8 mouse cellular contexts compared by ENCODE assay signal in the genomic region with DNA sequence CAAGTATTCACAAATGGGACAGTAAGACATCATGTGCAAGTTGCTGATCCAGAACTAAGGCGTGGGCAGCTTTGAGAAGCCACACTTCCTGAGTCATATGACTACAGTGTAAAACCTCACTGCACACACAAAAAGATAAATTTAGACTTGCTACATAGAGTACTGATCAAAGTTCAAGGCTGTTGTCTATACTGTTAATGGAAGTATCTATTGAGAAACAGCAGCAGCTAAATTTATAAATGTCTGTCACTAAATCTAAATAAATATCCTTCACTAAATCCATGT. TPM values are rescaled to one million over a fixed set of nuclear protein-coding genes. Genes with fewer than 3 reads are reported as not detected.
DNase-seq lines count a peak whose midpoint lies in the region; ATAC-seq and TF ChIP-seq lines count a peak whose summit lies in the region.

No protein-coding gene starts in this region.

- intact Hi-C loops in heart, postnatal 25 days (cut with DNase I), result no loop called here

- H3K4me1 ChIP-seq in embryonic facial prominence, embryonic 14.5 days (ENCODE audit: control insufficient read depth, insufficient read depth, low read length), result peaks cover 29% of the 10 kb centered on the region
- peaks cover 30% of the 10 kb centered on the region for H3K4me1 ChIP-seq in limb, embryonic 12.5 days (replicated peaks)
- peaks cover 4% of the 10 kb centered on the region; the same call in 1 of the 2 replicates for H3K4me1 ChIP-seq in stomach, postnatal 0 days (replicated peaks; ENCODE audit: control insufficient read depth, insufficient read depth)

- peak overlapping the region; percentile 96 for H3K4me3 ChIP-seq in embryonic facial prominence, embryonic 14.5 days (ENCODE audit: low read depth, low read length)
- 0 out of 2 replicates have a peak overlapping the region, but pooled peaks have one; percentile 90 for H3K4me3 ChIP-seq in limb, embryonic 12.5 days (replicated peaks)
- H3K4me3 ChIP-seq in stomach, postnatal 0 days (ENCODE audit: low read depth, low read length), result no peak overlapping the region

- H3K27ac ChIP-seq in embryonic facial prominence, embryonic 14.5 days (replicated peaks; ENCODE audit: low read depth, low read length), result no peak overlapping the region
- no peak overlapping the region for H3K27ac ChIP-seq in limb, embryonic 12.5 days
- H3K27ac ChIP-seq in stomach, postnatal 0 days (replicated peaks), result no peak overlapping the region

- DNase-seq in heart, adult 11 months, result peak; percentile 95
- no peak for DNase-seq in heart, postnatal 25 days (ENCODE audit: low spot score)
- peak; percentile 43 for DNase-seq in A20 (ENCODE audit: low read depth, low spot score)
- no peak for DNase-seq in embryonic facial prominence, embryonic 14.5 days (ENCODE audit: low spot score)
- no peak for DNase-seq in stomach, postnatal 0 days (ENCODE audit: low spot score)
- no peak for DNase-seq in layer of hippocampus, adult 8-10 months (ENCODE audit: low spot score in 2 of 2)

- ATAC-seq in embryonic facial prominence, embryonic 14.5 days (ENCODE audit: low read depth), result no peak
- ATAC-seq in limb, embryonic 12.5 days (ENCODE audit: insufficient number of reproducible peaks, insufficient read depth, low FRiP score, low TSS enrichment, low read depth), result no peak
- no peak for ATAC-seq in stomach, postnatal 0 days (ENCODE audit: low FRiP score, low TSS enrichment)
- no peak for ATAC-seq in megakaryocyte progenitor cell, adult 5-6 weeks (replicated peaks; ENCODE audit: poor library complexity)

- peak overlapping the region; percentile 99; the same call in 1 of the 2 replicates for H3K9ac ChIP-seq in embryonic facial prominence, embryonic 14.5 days (ENCODE audit: low read depth, low read length)
- H3K9ac ChIP-seq in limb, embryonic 12.5 days (replicated peaks), result no peak overlapping the region
- H3K9ac ChIP-seq in stomach, postnatal 0 days (ENCODE audit: low read length), result no peak overlapping the region

- H3K9me3 ChIP-seq in embryonic facial prominence, embryonic 14.5 days (ENCODE audit: control insufficient read depth, low read length), result no peaks in the 10 kb centered on the region
- H3K9me3 ChIP-seq in limb, embryonic 12.5 days, result no peaks in the 10 kb centered on the region
- H3K9me3 ChIP-seq in stomach, postnatal 0 days (ENCODE audit: control insufficient read depth, low read length), result no peaks in the 10 kb centered on the region

- WGBS in embryonic facial prominence, embryonic 14.5 days, result 35% methylated on average over 1 of the region's 1 CpGs
- WGBS in limb, embryonic 12.5 days, result 37% methylated on average over 1 of the region's 1 CpGs
- 27% methylated on average over 1 of the region's 1 CpGs for WGBS in stomach, postnatal 0 days

- H3K27me3 ChIP-seq in embryonic facial prominence, embryonic 14.5 days (replicated peaks; ENCODE audit: control insufficient read depth, insufficient read depth, low read length), result no peaks in the 10 kb centered on the region
- no peaks in the 10 kb centered on the region for H3K27me3 ChIP-seq in limb, embryonic 12.5 days
- no peaks in the 10 kb centered on the region for H3K27me3 ChIP-seq in stomach, postnatal 0 days (ENCODE audit: control insufficient read depth, insufficient read depth, low read length)

- peaks cover 17% of the 10 kb centered on the region for H3K36me3 ChIP-seq in embryonic facial prominence, embryonic 14.5 days (ENCODE audit: control insufficient read depth, insufficient read depth, low read length)
- H3K36me3 ChIP-seq in limb, embryonic 12.5 days, result peaks cover 22% of the 10 kb centered on the region; the same call in 1 of the 2 replicates
- no peaks in the 10 kb centered on the region for H3K36me3 ChIP-seq in stomach, postnatal 0 days (ENCODE audit: control insufficient read depth, insufficient read depth, low read length)

- no peak for TF ChIP-seq EP300 in stomach, postnatal 0 days (optimal IDR thresholded peaks at IDR 0.05)

- H3K4me2 ChIP-seq in embryonic facial prominence, embryonic 14.5 days (ENCODE audit: low read depth, low read length), result peak overlapping the region; percentile 85
- peak overlapping the region; percentile 72 for H3K4me2 ChIP-seq in limb, embryonic 12.5 days
- H3K4me2 ChIP-seq in stomach, postnatal 0 days (replicated peaks; ENCODE audit: low read depth), result peak overlapping the region; percentile 82

- no peak for TF ChIP-seq CTCF in stomach, postnatal 0 days (IDR thresholded peaks at IDR 0.05; ENCODE audit: low read depth)

RNA-seq across cellular contexts. Expression of a gene that starts 2.8 kb away (rescaled TPM):
- total RNA-seq in heart, postnatal 25 days (2021), result 10 to 100 TPM; 12.3 to 12.4 TPM
- polyA plus RNA-seq in embryonic facial prominence, embryonic 14.5 days (2014; fragmentation: Nextera tagmentation; extraction: Ambion mirVana), result 15.5 and 16.7 TPM in 2 replicates
- polyA plus RNA-seq in limb, embryonic 12.5 days (2016; fragmentation: Nextera tagmentation; extraction: Ambion mirVana), result 20.3 and 21.7 TPM in 2 replicates
- 6.8 and 8.4 TPM in 2 replicates for polyA plus RNA-seq in stomach, postnatal 0 days (2015; fragmentation: Nextera tagmentation; extraction: Ambion mirVana)
- total RNA-seq in megakaryocyte progenitor cell, adult 5-6 weeks (2015), result 16.5 and 17.7 TPM in 2 replicates
- total RNA-seq in megakaryocyte progenitor cell, adult 5-6 weeks (2017), result 30.2 and 31.0 TPM in 2 replicates
- total RNA-seq in layer of hippocampus, adult 8-10 months (2022), result 1 to 10 TPM; 4.7 to 6.8 (median 5.5) TPM

RNA-seq across cellular contexts. Expression of a gene that starts 3.0 kb away (rescaled TPM):
- 10 to 100 TPM; 47.7 to 48.8 TPM for total RNA-seq in heart, postnatal 25 days (2021)
- polyA plus RNA-seq in embryonic facial prominence, embryonic 14.5 days (2014; fragmentation: Nextera tagmentation; extraction: Ambion mirVana), result 111 and 120 TPM in 2 replicates
- polyA plus RNA-seq in limb, embryonic 12.5 days (2016; fragmentation: Nextera tagmentation; extraction: Ambion mirVana), result 139 and 145 TPM in 2 replicates
- 63.5 and 64.0 TPM in 2 replicates for polyA plus RNA-seq in stomach, postnatal 0 days (2015; fragmentation: Nextera tagmentation; extraction: Ambion mirVana)
- 269 and 285 TPM in 2 replicates for total RNA-seq in megakaryocyte progenitor cell, adult 5-6 weeks (2015)
- total RNA-seq in megakaryocyte progenitor cell, adult 5-6 weeks (2017), result 297 and 304 TPM in 2 replicates
- total RNA-seq in layer of hippocampus, adult 8-10 months (2022), result 10 to 100 TPM; 70.8 to 85.4 (median 76.0) TPM

Comparison
In these comparisons a context has a peak if more than half of its experiments do, and no peak if none do; other contexts are left out.
1. DNase-seq: peak in heart, adult 11 months (single experiment) and A20 (single experiment); none in heart, postnatal 25 days (single experiment), embryonic facial prominence, embryonic 14.5 days (single experiment), stomach, postnatal 0 days (single experiment) and layer of hippocampus, adult 8-10 months (0 of 2).
2. Peak in every context shown above with its lines, with median percentiles within 50 percentile points of each other: H3K4me2 ChIP-seq.